Mouse (Mus musculus) small intestine, adult 2 months (tissue): ENCODE data around the gene Klf2. TPM values are rescaled to one million over a fixed set of nuclear protein-coding genes. Genes with fewer than 3 reads are reported as not detected.

Source experiments
- H3K27ac ChIP-seq: fragments of 200-500 bp; 2 replicates; pipeline ENCODE4 v1.5.1; 2012; ENCODE audit warnings: low read depth, low read length, control low read depth, inconsistent platforms; ENCODE audit not compliant: insufficient read depth
- H3K27me3 ChIP-seq: fragments of 200-500 bp; 2 replicates; pipeline ENCODE4 v1.6.1; 2012; ENCODE audit warnings: mild to moderate bottlenecking, moderate library complexity, low read length, inconsistent platforms; ENCODE audit not compliant: control insufficient read depth, insufficient read depth
- H3K36me3 ChIP-seq: fragments of 200-500 bp; 2 replicates; pipeline ENCODE4 v1.6.1; 2012; ENCODE audit warnings: mild to moderate bottlenecking, low read length, control low read depth, inconsistent platforms; ENCODE audit not compliant: control insufficient read depth, insufficient read depth
- H3K4me1 ChIP-seq: fragments of 200-500 bp; 2 replicates; pipeline ENCODE4 v1.6.1; 2012; ENCODE audit warnings: low read length, inconsistent platforms, mixed read lengths; ENCODE audit not compliant: control insufficient read depth, insufficient read depth, insufficient read length
- H3K4me3 ChIP-seq: fragments of 200-500 bp; 2 replicates; pipeline ENCODE4 v1.5.1; 2012; ENCODE audit warnings: low read depth, mild to moderate bottlenecking, control low read depth, inconsistent platforms, low read length, moderate library complexity
- CTCF ChIP-seq: fragments of 200-500 bp; IDR thresholded peaks from 2 replicates; pipeline ENCODE4 v1.5.1; 2012; ENCODE audit warnings: low read depth, mild to moderate bottlenecking, control low read depth, inconsistent platforms, low read length, moderate library complexity, mixed read lengths; ENCODE audit not compliant: insufficient replicate concordance, insufficient read length; ENCODE audit errors: extremely low read depth
- POLR2A ChIP-seq: fragments of 200-500 bp; IDR thresholded peaks from 2 replicates; pipeline ENCODE4 v1.6.1; 2012; ENCODE audit warnings: low read depth, mild to moderate bottlenecking, control low read depth, inconsistent platforms, low read length, moderate library complexity
- WGBS: fragments of 180-500 bp; shearing (Covaris S2); methylation state at CpG from one replicate; pipeline ENCODE4 v1.1.7; 2018; 5-methylcytosine and 5-hydroxymethylcytosine counted together
- polyA plus RNA-seq: library from polyadenylated mRNA; depleted of rRNA; stranded (reverse); fragments of >200 nt; gene quantifications from 2 replicates; pipeline ENCODE4 v1.2.3, GENCODE M21; 2012

Klf2 gene
- polyA plus RNA-seq, 1 experiment: 24.7 TPM

DNA sequence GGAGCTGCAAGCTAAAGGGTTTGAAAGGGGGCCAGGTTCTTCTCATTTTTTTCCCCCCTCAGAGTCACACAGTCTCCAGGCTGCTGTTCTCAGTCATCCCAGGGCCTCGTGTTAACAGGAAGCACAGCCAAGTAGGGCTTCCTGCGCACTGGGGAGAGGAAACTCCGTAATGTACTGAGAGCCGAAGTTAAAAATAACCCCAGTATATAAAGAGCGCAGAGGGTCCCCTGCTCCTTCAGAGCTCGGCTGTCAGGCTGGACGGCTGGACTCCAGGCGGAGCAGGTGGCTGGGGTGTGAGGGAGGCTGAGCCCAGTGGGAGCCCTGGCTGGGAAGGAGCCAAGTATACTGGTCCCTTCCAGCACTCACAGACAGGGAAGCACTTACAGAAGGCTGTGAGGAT lies 23.2 kb upstream of the Klf2 start:
- H3K4me3 ChIP-seq: no peak overlapping the region
- no peaks in the 10 kb centered on the region for H3K4me1 ChIP-seq
- peak overlapping the region; percentile 87 for H3K27ac ChIP-seq
- no peaks in the 10 kb centered on the region for H3K36me3 ChIP-seq
- no peaks in the 10 kb centered on the region for H3K27me3 ChIP-seq
- 58% methylated on average over 8 of the region's 8 CpGs for WGBS
- no peak for TF ChIP-seq CTCF
- peak; percentile 50 for TF ChIP-seq POLR2A

DNA sequence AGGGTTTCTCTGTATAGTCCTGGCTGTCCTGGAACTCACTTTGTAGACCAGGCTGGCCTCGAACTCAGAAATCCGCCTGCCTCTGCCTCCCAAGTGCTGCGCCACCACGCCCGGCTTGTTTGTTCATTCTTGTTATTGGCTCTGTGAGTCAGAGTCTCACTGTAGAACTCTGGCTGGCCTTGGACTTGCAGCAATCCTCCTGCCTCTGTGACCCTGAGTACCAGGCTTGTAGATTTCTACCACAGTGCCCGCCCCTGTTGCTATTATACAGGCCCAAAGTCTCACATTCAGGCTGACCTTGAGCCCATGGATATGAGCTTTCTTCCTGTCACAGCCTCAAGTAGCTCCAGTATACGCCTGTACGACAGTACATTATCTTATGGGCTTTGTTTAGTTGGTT lies 22.3 kb upstream of the Klf2 start:
- Histone ChIP-seq H3K27ac (no peak overlapping the region), H3K4me1 (no peaks in the 10 kb centered on the region), H3K27me3 (no peaks in the 10 kb centered on the region), H3K4me3 (no peak overlapping the region), H3K36me3 (no peaks in the 10 kb centered on the region)
- 94% methylated on average over 8 of the region's 8 CpGs for WGBS
- TF ChIP-seq CTCF: no peak
- no peak for TF ChIP-seq POLR2A

DNA sequence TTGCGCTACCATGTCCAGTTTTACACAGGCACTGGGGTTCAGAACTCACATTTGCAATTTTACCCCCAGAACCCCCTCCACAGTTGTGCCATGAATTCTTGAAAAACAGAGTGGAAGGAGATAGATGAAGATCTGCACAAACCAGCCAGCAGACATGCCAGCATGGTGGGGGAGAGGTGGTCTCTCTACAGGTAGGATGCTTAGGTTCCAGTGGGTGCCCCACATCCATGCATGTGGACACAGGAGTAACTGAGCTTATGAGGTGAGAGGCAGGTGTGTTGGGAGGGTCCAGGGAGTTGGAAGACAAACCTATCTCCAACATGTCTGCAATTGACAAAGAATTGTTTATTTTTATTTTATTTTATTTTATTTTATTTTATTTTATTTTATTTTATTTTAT lies 19.9 kb upstream of the Klf2 start:
- 100% methylated on average over 1 of the region's 1 CpGs for WGBS
- no peaks in the 10 kb centered on the region for H3K27me3 ChIP-seq
- TF ChIP-seq CTCF: no peak
- no peak for TF ChIP-seq POLR2A
- no peak overlapping the region for H3K27ac ChIP-seq
- H3K4me1 ChIP-seq: peaks cover 4% of the 10 kb centered on the region; the same call in 1 of the 2 replicates
- no peak overlapping the region for H3K4me3 ChIP-seq
- no peaks in the 10 kb centered on the region for H3K36me3 ChIP-seq

- no peaks in the 10 kb centered on the region for H3K36me3 ChIP-seq
- H3K4me3 ChIP-seq: no peak overlapping the region
- peaks cover 4% of the 10 kb centered on the region; the same call in 1 of the 2 replicates for H3K4me1 ChIP-seq
- 77% methylated on average over 9 of the region's 9 CpGs for WGBS
- TF ChIP-seq POLR2A (no peak), CTCF (no peak)
- H3K27ac ChIP-seq: no peak overlapping the region
- H3K27me3 ChIP-seq: no peaks in the 10 kb centered on the region
These were observed 18.0 kb upstream of the Klf2 start for GRCm38 (mm10) chr8:72300654-72301400.

DNA sequence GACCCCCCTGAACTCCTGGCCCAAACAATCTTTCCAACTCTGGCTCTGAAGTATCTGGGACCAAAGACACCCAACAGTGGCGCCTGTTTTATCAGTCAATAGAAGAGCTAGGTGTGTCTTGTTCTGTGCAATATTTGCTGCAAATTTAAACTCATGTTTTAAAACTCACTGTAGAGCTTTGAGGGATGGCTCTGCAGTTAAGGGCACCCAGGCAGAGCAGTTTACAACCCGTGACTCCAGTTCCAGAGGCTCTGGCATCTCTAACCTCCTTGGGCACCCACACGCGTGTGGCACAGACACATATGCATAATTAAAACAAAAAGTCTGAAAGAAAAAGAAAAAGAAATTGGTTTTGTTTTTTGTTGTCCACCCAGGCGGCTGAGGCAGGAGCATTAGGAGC lies 17.3 kb upstream of the Klf2 start:
- WGBS: 73% methylated on average over 5 of the region's 5 CpGs
- Histone ChIP-seq H3K4me3 (no peak overlapping the region), H3K27me3 (no peaks in the 10 kb centered on the region), H3K36me3 (no peaks in the 10 kb centered on the region), H3K27ac (no peak overlapping the region), H3K4me1 (peaks cover 4% of the 10 kb centered on the region; the same call in 1 of the 2 replicates)
- TF ChIP-seq CTCF: no peak
- TF ChIP-seq POLR2A: no peak

GRCm38 (mm10) chr8:72302986-72303612 lies 15.7 kb upstream of the Klf2 start:
- no peaks in the 10 kb centered on the region for H3K36me3 ChIP-seq
- no peaks in the 10 kb centered on the region for H3K27me3 ChIP-seq
- peaks cover 6% of the 10 kb centered on the region for H3K4me1 ChIP-seq
- peak overlapping the region; percentile 90 for H3K27ac ChIP-seq
- TF ChIP-seq CTCF: no peak
- TF ChIP-seq POLR2A: no peak
- 54% methylated on average over 8 of the region's 8 CpGs for WGBS
- H3K4me3 ChIP-seq: no peak overlapping the region

DNA sequence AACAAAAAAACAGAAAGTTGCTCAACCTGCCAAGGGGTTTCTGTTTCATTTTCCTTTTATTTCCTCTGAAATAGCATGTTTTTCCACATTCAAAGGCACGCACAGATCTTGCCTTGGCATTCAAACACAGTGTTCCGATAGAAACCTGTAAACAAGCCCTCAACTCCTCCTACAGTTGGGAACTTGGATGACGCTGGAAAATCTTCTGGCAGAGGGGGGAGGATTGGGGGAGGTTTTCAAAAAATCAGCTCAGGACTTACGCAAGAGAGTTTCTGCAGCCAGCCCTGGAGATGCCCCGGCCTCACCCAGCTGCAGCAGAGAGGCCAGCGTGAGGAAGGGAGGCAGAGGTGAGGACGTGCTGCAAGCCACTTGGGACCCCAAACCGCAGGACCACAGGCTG lies 15.2 kb upstream of the Klf2 start:
- 17% methylated on average over 8 of the region's 8 CpGs for WGBS
- Histone ChIP-seq H3K4me1 (peaks cover 8% of the 10 kb centered on the region), H3K27me3 (no peaks in the 10 kb centered on the region), H3K4me3 (peak overlapping the region; percentile 14; the same call in 1 of the 2 replicates), H3K36me3 (no peaks in the 10 kb centered on the region), H3K27ac (no peak overlapping the region)
- TF ChIP-seq POLR2A: no peak
- TF ChIP-seq CTCF: no peak
